Mouse (Mus musculus) heart, postnatal 36 days (tissue): ENCODE data around the gene Farp1. TPM values are rescaled to one million over a fixed set of nuclear protein-coding genes. Genes with fewer than 3 reads are reported as not detected.

Experiments used
- DNase-seq, 2 experiments: peaks; one replicate each; pipeline ENCODE4 v3.0.0; 2021 to 2022
- intact Hi-C: fragments of 180-260 bp; cut with DNase I; formaldehyde crosslinking; loops from one replicate; pipeline ENCODE4 v1.15.1; 2025
- total RNA-seq, 2 experiments: library from RNA; stranded (reverse); gene quantifications; 2 replicates each; pipeline ENCODE4 v1.2.3; 2021

The Farp1 gene
- total RNA-seq, 2 experiments from 2014 or later, result 10.4 to 10.8 TPM

GRCm38 (mm10) chr14:121053020-121053518 lies 18.1 kb downstream of the Farp1 start:
- intact Hi-C loops, result loop anchor here (2.0 to 5.0 kb wide), 2 partner anchors 14 to 74 kb away; no protein-coding TSS in a partner anchor
- no peak for DNase-seq

GRCm38 (mm10) chr14:121054062-121054461 lies 19.1 kb downstream of the Farp1 start:
- DNase-seq, result no peak
- intact Hi-C loops, result loop anchor here (5.0 kb wide), 1 partner anchor 73 kb away; no protein-coding TSS in a partner anchor

DNA sequence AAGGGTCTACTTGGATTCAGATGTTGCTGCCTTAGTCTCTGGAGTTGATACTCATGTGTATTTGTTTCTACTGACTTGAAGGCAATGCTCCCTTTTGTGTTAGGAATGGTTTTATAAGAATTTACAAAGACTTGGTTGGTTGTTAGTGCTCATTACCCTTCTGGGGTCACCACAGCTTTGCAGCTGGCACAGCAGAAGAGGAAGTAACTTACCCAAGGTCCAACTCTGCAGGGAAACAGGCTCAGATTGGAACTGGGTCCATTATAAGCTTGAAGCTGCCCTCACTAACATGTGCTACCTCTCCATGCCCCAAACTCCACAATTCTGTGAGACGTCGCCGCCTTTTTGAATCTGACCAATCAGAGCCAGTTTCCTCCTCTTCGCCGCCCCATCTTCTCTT lies 22.8 kb downstream of the Farp1 start:
- no peak for DNase-seq
- intact Hi-C loops, result no loop called here

- intact Hi-C loops, result no loop called here
Measured at GRCm38 (mm10) chr14:121058481-121058880, 23.5 kb downstream of the Farp1 start.

GRCm38 (mm10) chr14:121059266-121059665 lies 24.3 kb downstream of the Farp1 start:
- peak; percentile 59 to 65 for DNase-seq
- intact Hi-C loops, result no loop called here

More at GRCm38 (mm10) chr14:121058481-121058880, 23.5 kb downstream of the Farp1 start:
- DNase-seq, result no peak

DNA sequence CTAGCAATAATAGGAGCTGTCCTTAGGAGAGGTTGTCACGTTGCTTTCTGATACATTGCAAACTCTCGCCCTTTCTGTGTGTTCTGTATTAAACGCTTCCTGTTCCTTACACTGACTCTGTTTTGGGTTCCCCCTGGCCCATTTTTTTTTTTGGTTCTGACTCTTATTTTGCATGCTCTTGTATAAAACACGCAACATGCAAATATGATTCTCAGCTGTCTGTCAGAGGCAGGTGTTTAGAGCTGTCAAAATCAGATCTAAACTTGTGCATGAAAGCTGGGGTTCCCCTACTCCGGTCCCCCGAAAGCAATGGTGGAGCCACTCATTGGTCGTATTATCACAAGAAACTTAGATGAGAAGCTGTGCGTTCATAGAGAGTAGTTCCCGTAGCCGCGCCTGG lies 25.5 kb downstream of the Farp1 start:
- no peak for DNase-seq
- intact Hi-C loops, result no loop called here

DNA sequence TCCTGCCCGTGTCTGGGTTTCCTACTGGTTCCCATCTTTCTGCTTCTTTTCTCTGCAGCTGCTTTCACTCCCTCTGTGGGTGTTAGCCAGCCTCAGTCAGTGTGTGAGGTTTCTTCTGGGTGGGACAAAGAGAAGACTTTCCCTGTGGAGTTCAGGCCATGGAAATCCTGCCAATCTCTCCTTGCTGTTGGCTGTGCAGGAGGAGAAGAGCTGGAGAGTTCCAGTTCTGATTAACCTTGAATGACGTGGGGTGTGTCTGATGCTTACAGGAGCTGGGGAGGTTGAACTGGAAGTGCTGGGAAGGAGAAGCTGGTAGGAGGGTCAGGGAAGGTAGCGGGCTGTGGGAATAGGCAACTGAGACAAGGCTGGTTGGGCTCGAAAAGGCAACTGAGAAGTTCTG lies 26.7 kb downstream of the Farp1 start:
- intact Hi-C loops, result no loop called here
- peak in 1 of 2 experiments; percentile 18 for DNase-seq

DNA sequence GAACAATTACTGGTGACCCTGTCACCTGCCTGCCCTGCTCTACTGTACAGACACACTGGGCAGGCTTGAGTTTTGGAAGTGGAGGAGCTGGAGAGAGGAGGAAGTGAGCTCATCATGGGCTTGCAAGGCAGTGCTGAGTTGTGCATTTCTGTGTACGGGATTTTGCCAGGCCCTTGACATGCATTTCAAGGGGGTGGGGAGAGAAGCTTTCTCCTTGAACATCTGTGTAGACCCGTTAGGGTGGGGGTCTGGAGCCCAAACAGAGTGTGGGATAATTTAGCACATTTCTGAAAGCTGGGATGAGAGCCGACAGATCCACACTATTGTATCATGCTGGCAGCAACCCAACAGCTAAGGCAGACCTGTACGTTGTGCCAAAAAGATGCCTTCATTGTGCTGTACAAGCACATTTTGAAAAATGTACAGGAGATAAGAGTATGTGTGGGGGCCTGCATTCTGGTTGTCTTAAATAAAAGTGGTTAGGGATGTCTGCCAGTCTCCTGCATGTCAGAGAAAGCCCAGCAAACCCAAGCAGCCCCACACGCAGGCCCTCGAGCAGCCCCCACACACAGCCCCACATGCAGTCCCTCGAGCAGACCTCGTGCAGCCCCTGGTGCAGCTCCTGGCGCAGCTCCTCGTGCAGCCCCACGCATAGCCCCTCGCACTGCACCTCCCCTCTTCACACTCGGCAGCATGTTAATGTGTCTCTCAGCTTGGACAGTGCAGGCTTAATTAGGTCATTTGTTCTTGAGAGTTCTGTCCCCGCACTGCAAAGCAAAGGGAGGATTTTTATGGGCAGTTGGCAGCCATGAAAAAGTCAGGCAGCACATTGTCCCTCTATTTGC lies 27.5 kb downstream of the Farp1 start:
- DNase-seq, result peak; percentile 23 to 45

GRCm38 (mm10) chr14:121064726-121065125 lies 29.7 kb downstream of the Farp1 start:
- intact Hi-C loops, result no loop called here
- no peak for DNase-seq

More for the DNA sequence above, 27.5 kb downstream of the Farp1 start:
- intact Hi-C loops, result no loop called here

GRCm38 (mm10) chr14:121073093-121073866 lies 38.3 kb downstream of the Farp1 start:
- no peak for DNase-seq
- intact Hi-C loops, result no loop called here

DNA sequence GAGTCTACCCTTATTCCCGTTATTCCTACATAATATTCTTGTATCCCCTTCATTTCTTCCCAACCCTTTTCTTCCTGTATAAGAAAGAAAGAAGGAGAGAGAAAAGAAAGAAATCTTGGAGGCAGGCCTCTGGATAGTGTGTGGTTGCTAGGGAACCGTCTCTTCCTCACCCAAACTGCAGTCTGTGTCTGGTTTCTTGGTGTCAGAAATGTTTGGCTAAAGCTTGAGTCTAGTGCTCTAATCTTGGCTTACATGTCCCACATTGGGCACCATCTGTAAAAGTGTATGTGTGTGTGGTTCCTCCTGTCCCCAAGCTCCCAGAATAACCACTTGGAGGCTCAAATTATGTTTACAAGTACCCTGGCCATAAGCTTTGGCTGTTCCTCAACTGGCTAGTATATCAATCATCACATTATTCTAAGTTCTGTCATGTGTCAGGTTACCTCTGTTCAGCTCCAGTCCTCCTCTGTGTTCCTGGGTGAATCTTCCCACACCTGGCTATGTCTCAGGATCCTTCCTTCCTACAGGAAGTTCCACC lies 39.3 kb downstream of the Farp1 start:
- no peak for DNase-seq
- intact Hi-C loops, result no loop called here

GRCm38 (mm10) chr14:121080739-121081138 lies 45.7 kb downstream of the Farp1 start:
- intact Hi-C loops, result no loop called here
- no peak for DNase-seq

- intact Hi-C loops, result no loop called here
Measured at GRCm38 (mm10) chr14:121082341-121082740, 47.3 kb downstream of the Farp1 start.

DNA sequence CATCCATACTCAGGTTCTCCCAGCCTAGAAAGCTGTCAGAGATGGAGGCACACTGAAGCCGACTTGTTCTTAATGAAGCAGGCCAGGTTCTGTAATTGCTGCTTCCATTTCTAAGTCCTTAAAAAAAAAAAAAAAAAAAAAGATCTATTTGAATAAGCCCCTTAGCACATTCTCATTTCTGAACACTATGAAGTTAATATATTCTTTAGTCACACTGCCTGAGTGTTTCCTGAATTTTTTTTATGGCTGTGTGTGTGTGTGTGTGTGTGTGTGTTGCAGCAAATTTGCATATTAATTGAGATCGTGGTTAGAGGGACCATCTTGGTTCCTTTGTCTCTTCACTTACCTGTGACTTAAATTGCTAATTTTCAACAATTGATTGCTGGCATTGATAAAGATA lies 47.8 kb downstream of the Farp1 start:
- intact Hi-C loops, result no loop called here

More at GRCm38 (mm10) chr14:121082341-121082740, 47.3 kb downstream of the Farp1 start:
- DNase-seq, result peak; percentile 29 to 41

GRCm38 (mm10) chr14:121083352-121083751 lies 48.4 kb downstream of the Farp1 start:
- intact Hi-C loops, result no loop called here
- no peak for DNase-seq

More for the DNA sequence above, 47.8 kb downstream of the Farp1 start:
- DNase-seq, result no peak

- DNase-seq, result no peak
- intact Hi-C loops, result no loop called here
Measured at GRCm38 (mm10) chr14:121092517-121092916, 57.5 kb downstream of the Farp1 start.

GRCm38 (mm10) chr14:121093860-121094259 lies 58.9 kb downstream of the Farp1 start:
- intact Hi-C loops, result no loop called here
- DNase-seq, result no peak

GRCm38 (mm10) chr14:121097640-121098435 lies 62.8 kb downstream of the Farp1 start:
- DNase-seq, result no peak
- intact Hi-C loops, result loop anchor here (5.0 kb wide), 1 partner anchor 61 kb away; the partner anchor contains the start of gene Farp1

GRCm38 (mm10) chr14:121099120-121099519 lies 64.1 kb downstream of the Farp1 start:
- DNase-seq, result no peak
- intact Hi-C loops, result loop anchor here (5.0 kb wide), 1 partner anchor 62 kb away; the partner anchor contains the start of gene Farp1

DNA sequence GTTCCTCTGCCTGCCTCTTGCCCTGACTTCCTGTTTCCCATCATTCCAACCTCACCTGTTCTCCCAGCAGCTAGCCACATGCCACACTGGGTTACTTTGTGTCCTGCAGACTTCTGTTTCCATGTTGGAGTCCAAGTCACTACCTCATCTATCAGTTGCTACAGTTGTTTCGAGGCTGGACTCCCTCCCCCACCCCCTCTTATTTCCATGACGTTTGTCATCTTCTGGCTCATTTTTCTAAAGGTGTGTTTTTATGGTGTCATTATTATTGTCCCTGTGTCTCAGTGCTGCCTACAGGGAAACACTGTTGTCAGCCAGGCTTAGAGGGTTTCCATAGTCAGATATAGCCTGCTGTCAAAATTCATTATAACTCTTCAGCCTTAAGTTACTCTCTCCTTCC lies 64.9 kb downstream of the Farp1 start:
- intact Hi-C loops, result loop anchor here (5.0 kb wide), 1 partner anchor 63 kb away; the partner anchor contains the start of gene Farp1

More for the DNA sequence above, 64.9 kb downstream of the Farp1 start:
- no peak for DNase-seq
